Mouse (Mus musculus) liver, embryonic 15.5 days (tissue): Measurements from ENCODE around the gene Car3. TPM values are rescaled to one million over a fixed set of nuclear protein-coding genes. Genes with fewer than 3 reads are reported as not detected.
A peak's percentile ranks its signal among the peaks of the same experiment; 100 is the strongest.

Experiments used
- ATAC-seq: fragments of 200-750 bp; cut with Nextera tagmentation; 2 replicates; pipeline ENCODE4 v1.8.0; 2017; ENCODE audit warnings: moderate number of reproducible peaks, mild to moderate bottlenecking, moderate library complexity; ENCODE audit not compliant: insufficient read depth
- H3K27ac ChIP-seq: fragments of 300-500 bp; sonication (generic); replicated peaks from 2 replicates; pipeline ENCODE4 v1.5.1; 2015; ENCODE audit warnings: mild to moderate bottlenecking, inconsistent platforms
- H3K27me3 ChIP-seq: fragments of 300-500 bp; sonication (generic); 2 replicates; pipeline ENCODE4 v1.6.1; 2015; ENCODE audit warnings: mild to moderate bottlenecking, inconsistent platforms
- H3K36me3 ChIP-seq: fragments of 300-500 bp; sonication (generic); replicated peaks from 2 replicates; pipeline ENCODE4 v1.6.1; 2015; ENCODE audit warnings: moderate library complexity, mild to moderate bottlenecking, inconsistent platforms
- H3K4me1 ChIP-seq: fragments of 300-500 bp; sonication (generic); replicated peaks from 2 replicates; pipeline ENCODE4 v1.6.1; 2015; ENCODE audit warnings: inconsistent platforms
- H3K4me2 ChIP-seq: fragments of 300-500 bp; sonication (generic); 2 replicates; pipeline ENCODE4 v1.6.1; 2015; ENCODE audit warnings: moderate library complexity, mild to moderate bottlenecking, inconsistent platforms
- H3K4me3 ChIP-seq: fragments of 300-500 bp; sonication (generic); replicated peaks from 2 replicates; pipeline ENCODE4 v1.5.1; 2015; ENCODE audit warnings: mild to moderate bottlenecking, inconsistent platforms
- H3K9ac ChIP-seq: fragments of 300-500 bp; sonication (generic); 2 replicates; pipeline ENCODE4 v1.6.1; 2015; ENCODE audit warnings: moderate library complexity, mild to moderate bottlenecking, inconsistent platforms
- H3K9me3 ChIP-seq: fragments of 300-500 bp; sonication (generic); replicated peaks from 2 replicates; pipeline ENCODE4 v1.6.1; 2016; ENCODE audit warnings: inconsistent platforms
- WGBS: fragments of 180-500 bp; shearing (Covaris S2); methylation state at CpG from one replicate; pipeline ENCODE4 v1.1.7; 2015; ENCODE audit warnings: mixed read lengths; ENCODE audit not compliant: insufficient replicate concordance; 5-methylcytosine and 5-hydroxymethylcytosine counted together
- polyA plus RNA-seq: library from polyadenylated mRNA; unstranded; fragments of >200 nt; fragmentation: Nextera tagmentation; extraction: Ambion mirVana; gene quantifications from 2 replicates; pipeline ENCODE4 v1.2.1, GENCODE M21; 2015

The Car3 gene
- polyA plus RNA-seq, 1 experiment from 2014 or later = 140 TPM

- ATAC-seq = no peak
Measured at GRCm38 (mm10) chr3:14857874-14858273, 5.4 kb upstream of the Car3 start.

GRCm38 (mm10) chr3:14860291-14860690 lies 3.0 kb upstream of the Car3 start:
- Histone ChIP-seq H3K4me3 (no peak overlapping the region), H3K27me3 (peaks cover 29% of the 10 kb centered on the region), H3K4me2 (no peak overlapping the region), H3K27ac (no peak overlapping the region), H3K9ac (no peak overlapping the region), H3K36me3 (no peaks in the 10 kb centered on the region), H3K4me1 (no peaks in the 10 kb centered on the region), H3K9me3 (no peaks in the 10 kb centered on the region)
- ATAC-seq = no peak
- 58% methylated on average over 3 of the region's 3 CpGs for WGBS

More at GRCm38 (mm10) chr3:14857874-14858273, 5.4 kb upstream of the Car3 start:
- 60% methylated on average over 3 of the region's 3 CpGs for WGBS
- Histone ChIP-seq H3K4me2 (no peak overlapping the region), H3K27ac (no peak overlapping the region), H3K27me3 (peaks cover 11% of the 10 kb centered on the region), H3K36me3 (no peaks in the 10 kb centered on the region), H3K4me1 (no peaks in the 10 kb centered on the region), H3K9ac (no peak overlapping the region), H3K4me3 (no peak overlapping the region), H3K9me3 (no peaks in the 10 kb centered on the region)

- Histone ChIP-seq H3K4me2 (no peak overlapping the region), H3K4me1 (no peaks in the 10 kb centered on the region), H3K36me3 (no peaks in the 10 kb centered on the region), H3K27me3 (peaks cover 29% of the 10 kb centered on the region), H3K4me3 (no peak overlapping the region), H3K9me3 (no peaks in the 10 kb centered on the region), H3K9ac (no peak overlapping the region), H3K27ac (no peak overlapping the region)
- 43% methylated on average over 1 of the region's 1 CpGs for WGBS
- no peak for ATAC-seq
Measured at GRCm38 (mm10) chr3:14861165-14861564, 2.1 kb upstream of the Car3 start.

GRCm38 (mm10) chr3:14861787-14862186 lies 1.5 kb upstream of the Car3 start:
- no peak overlapping the region for H3K4me3 ChIP-seq
- H3K9me3 ChIP-seq = no peaks in the 10 kb centered on the region
- ATAC-seq = no peak
- no peaks in the 10 kb centered on the region for H3K36me3 ChIP-seq
- no peak overlapping the region for H3K9ac ChIP-seq
- peaks cover 29% of the 10 kb centered on the region for H3K27me3 ChIP-seq
- H3K27ac ChIP-seq = no peak overlapping the region
- H3K4me1 ChIP-seq = no peaks in the 10 kb centered on the region
- 45% methylated on average over 4 of the region's 4 CpGs for WGBS
- no peak overlapping the region for H3K4me2 ChIP-seq

GRCm38 (mm10) chr3:14862654-14863021 lies 674 bp upstream of the Car3 start:
- Histone ChIP-seq H3K9me3 (no peaks in the 10 kb centered on the region), H3K36me3 (no peaks in the 10 kb centered on the region), H3K27ac (no peak overlapping the region), H3K4me3 (peak overlapping the region; percentile 42), H3K9ac (no peak overlapping the region), H3K27me3 (peaks cover 29% of the 10 kb centered on the region), H3K4me1 (no peaks in the 10 kb centered on the region), H3K4me2 (peak overlapping the region; percentile 48)
- 2% methylated on average over 9 of the region's 9 CpGs for WGBS
- ATAC-seq = peak; percentile 38; the same call in 1 of the 2 replicates

- H3K36me3 ChIP-seq = no peaks in the 10 kb centered on the region
- peaks cover 29% of the 10 kb centered on the region for H3K27me3 ChIP-seq
- H3K27ac ChIP-seq = 0 out of 2 replicates have a peak overlapping the region, but pooled peaks have one; percentile 8
- ATAC-seq = peak; percentile 56; the same call in 1 of the 2 replicates
- no peaks in the 10 kb centered on the region for H3K9me3 ChIP-seq
- H3K9ac ChIP-seq = no peak overlapping the region
- no peaks in the 10 kb centered on the region for H3K4me1 ChIP-seq
- H3K4me2 ChIP-seq = peak overlapping the region; percentile 48
- 54% methylated on average over 2 of the region's 2 CpGs for WGBS
- peak overlapping the region; percentile 42 for H3K4me3 ChIP-seq
Measured at GRCm38 (mm10) chr3:14863922-14864321, 610 bp downstream of the Car3 start.

- no peaks in the 10 kb centered on the region for H3K36me3 ChIP-seq
- no peak overlapping the region for H3K27ac ChIP-seq
- WGBS = 51% methylated on average over 2 of the region's 2 CpGs
- peaks cover 9% of the 10 kb centered on the region for H3K4me1 ChIP-seq
- ATAC-seq = no peak
- no peak overlapping the region for H3K9ac ChIP-seq
- H3K27me3 ChIP-seq = peaks cover 29% of the 10 kb centered on the region
- H3K4me3 ChIP-seq = no peak overlapping the region
- H3K4me2 ChIP-seq = no peak overlapping the region
- no peaks in the 10 kb centered on the region for H3K9me3 ChIP-seq
Measured at GRCm38 (mm10) chr3:14865941-14866340, 2.6 kb downstream of the Car3 start.

- Histone ChIP-seq H3K4me1 (peaks cover 20% of the 10 kb centered on the region), H3K36me3 (0 out of 2 replicates have a peak, but pooled peaks cover 3% of the 10 kb centered on the region), H3K9me3 (no peaks in the 10 kb centered on the region), H3K9ac (peak overlapping the region; percentile 13; the same call in 1 of the 2 replicates), H3K27me3 (no peaks in the 10 kb centered on the region), H3K27ac (no peak overlapping the region), H3K4me3 (peak overlapping the region; percentile 40), H3K4me2 (peak overlapping the region; percentile 64)
- peak; percentile 34; the same call in 1 of the 2 replicates for ATAC-seq
- WGBS = 16% methylated on average over 11 of the region's 11 CpGs
Measured at GRCm38 (mm10) chr3:14869779-14870178, 6.5 kb downstream of the Car3 start.

- Histone ChIP-seq H3K27ac (no peak overlapping the region), H3K4me2 (no peak overlapping the region), H3K4me1 (peaks cover 23% of the 10 kb centered on the region), H3K4me3 (no peak overlapping the region), H3K9me3 (no peaks in the 10 kb centered on the region), H3K9ac (no peak overlapping the region), H3K27me3 (no peaks in the 10 kb centered on the region), H3K36me3 (0 out of 2 replicates have a peak, but pooled peaks cover 3% of the 10 kb centered on the region)
- no peak for ATAC-seq
- 14% methylated on average over 1 of the region's 1 CpGs for WGBS
Measured at GRCm38 (mm10) chr3:14870528-14870927, 7.2 kb downstream of the Car3 start.

GRCm38 (mm10) chr3:14871386-14871785 lies 8.1 kb downstream of the Car3 start:
- 22% methylated on average over 7 of the region's 7 CpGs for WGBS
- no peak for ATAC-seq
- Histone ChIP-seq H3K9ac (no peak overlapping the region), H3K27ac (no peak overlapping the region), H3K36me3 (0 out of 2 replicates have a peak, but pooled peaks cover 3% of the 10 kb centered on the region), H3K9me3 (no peaks in the 10 kb centered on the region), H3K4me2 (no peak overlapping the region), H3K4me1 (peaks cover 30% of the 10 kb centered on the region), H3K4me3 (no peak overlapping the region), H3K27me3 (no peaks in the 10 kb centered on the region)

GRCm38 (mm10) chr3:14874402-14875040 lies 11.2 kb downstream of the Car3 start:
- peak overlapping the region; percentile 32 for H3K4me2 ChIP-seq
- WGBS = 32% methylated on average over 8 of the region's 8 CpGs
- peak overlapping the region; percentile 56 for H3K27ac ChIP-seq
- peaks cover 53% of the 10 kb centered on the region for H3K4me1 ChIP-seq
- no peak for ATAC-seq
- H3K4me3 ChIP-seq = no peak overlapping the region
- no peak overlapping the region; the same call in 1 of the 2 replicates for H3K9ac ChIP-seq
- H3K9me3 ChIP-seq = no peaks in the 10 kb centered on the region
- H3K27me3 ChIP-seq = no peaks in the 10 kb centered on the region
- H3K36me3 ChIP-seq = 0 out of 2 replicates have a peak, but pooled peaks cover 3% of the 10 kb centered on the region
